Mouse (Mus musculus) v-Abl transformed pro-B cells (cell line): ENCODE measurements around the gene Zc3hav1l.

Experiments used
- in situ Hi-C, 2 experiments: fragments of 400-800 bp; cut with MboI; formaldehyde crosslinking; loops; one replicate each; pipeline ENCODE4 v1.15.1; 2025; ENCODE audit not compliant: unreplicated experiment in 2 of 2

Gene Zc3hav1l

GRCm38 (mm10) chr6:38298761-38299401 lies at the start of gene Zc3hav1l:
TSS of gene Zc3hav1l (minus strand) at chr6:38299259.
- in situ Hi-C loops = no loop called here

DNA sequence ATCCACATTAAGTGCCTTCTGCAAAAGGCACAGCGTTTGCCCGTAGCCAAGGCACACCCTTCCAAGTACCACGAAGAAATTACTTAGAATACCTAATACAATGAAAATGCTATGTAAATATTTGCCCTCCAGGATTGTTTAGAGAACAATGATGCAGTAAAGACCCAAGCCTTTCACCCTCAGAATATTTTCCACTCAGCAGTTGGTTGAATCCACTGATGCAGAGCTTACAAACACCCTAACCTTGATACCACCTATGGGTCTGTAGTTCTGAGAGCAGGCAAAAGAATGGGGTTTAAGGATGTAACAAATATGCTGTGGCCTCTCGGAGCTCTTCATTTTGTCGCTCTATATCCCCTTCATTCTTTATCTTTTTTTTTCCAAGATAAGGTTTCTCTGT lies 48.8 kb upstream of the Zc3hav1l start:
- in situ Hi-C loops = no loop called here

GRCm38 (mm10) chr6:38345796-38346195 lies 46.7 kb upstream of the Zc3hav1l start:
- in situ Hi-C loops = no loop called here

DNA sequence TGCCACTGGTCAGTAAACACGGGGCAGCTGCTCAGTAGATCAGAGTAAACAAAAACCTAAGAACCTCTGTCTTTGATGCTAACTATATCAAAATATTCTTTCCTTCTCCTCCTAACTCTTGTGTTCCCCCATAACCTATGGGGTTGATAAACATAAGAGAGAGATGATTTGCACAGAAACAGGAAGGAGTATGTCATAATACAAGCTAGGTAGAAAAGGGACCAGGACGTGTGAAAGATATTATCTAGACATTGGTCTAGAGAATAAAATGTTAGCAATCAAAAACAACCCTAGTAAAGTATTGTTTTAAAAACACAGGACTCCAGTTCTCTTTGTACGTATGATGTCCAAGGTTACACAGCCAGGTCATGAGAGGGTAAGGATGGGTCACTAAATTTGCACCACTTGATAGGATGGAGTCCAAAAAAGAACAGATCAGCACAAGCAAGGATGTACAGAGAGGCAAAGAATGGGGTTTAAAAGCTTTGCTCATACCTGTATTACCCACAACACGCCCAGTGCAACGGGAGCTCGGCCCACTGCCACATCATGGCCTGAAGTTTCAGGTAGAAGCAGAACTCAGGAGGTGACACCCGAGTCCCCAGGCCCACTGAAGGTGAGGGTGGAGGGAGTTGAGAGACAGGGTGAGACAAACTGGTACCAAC lies 45.1 kb upstream of the Zc3hav1l start:
- in situ Hi-C loops = no loop called here

GRCm38 (mm10) chr6:38343581-38343980 lies 44.5 kb upstream of the Zc3hav1l start:
- in situ Hi-C loops = no loop called here

GRCm38 (mm10) chr6:38342666-38342992 lies 43.6 kb upstream of the Zc3hav1l start:
- in situ Hi-C loops = no loop called here

GRCm38 (mm10) chr6:38341751-38342665 lies 42.9 kb upstream of the Zc3hav1l start:
- in situ Hi-C loops = no loop called here

GRCm38 (mm10) chr6:38339078-38339477 lies 40.0 kb upstream of the Zc3hav1l start:
- in situ Hi-C loops = no loop called here

- in situ Hi-C loops = no loop called here
These were observed 38.9 kb upstream of the Zc3hav1l start for GRCm38 (mm10) chr6:38337951-38338350.

- in situ Hi-C loops = no loop called here
These were observed 38.2 kb upstream of the Zc3hav1l start for GRCm38 (mm10) chr6:38337166-38337705.

DNA sequence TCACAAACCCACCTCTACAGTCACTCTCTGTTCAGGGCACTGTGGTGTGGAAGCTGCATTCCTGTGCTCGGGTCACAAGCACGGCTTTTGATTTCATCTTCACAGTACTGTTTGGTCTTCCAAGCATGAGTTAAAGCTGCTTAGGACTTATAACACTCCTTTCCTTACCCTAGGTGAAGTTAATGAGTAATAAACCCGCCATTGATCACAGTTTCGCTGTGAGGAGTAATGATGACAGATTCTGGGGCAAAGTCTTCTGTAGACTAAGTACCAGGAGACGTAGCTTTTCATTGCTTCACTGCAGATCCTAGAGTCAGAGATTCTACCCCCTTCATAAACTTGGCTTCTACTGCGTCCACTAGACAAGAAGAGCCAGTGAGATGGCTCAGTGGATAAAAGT lies 36.2 kb upstream of the Zc3hav1l start:
- in situ Hi-C loops = no loop called here

DNA sequence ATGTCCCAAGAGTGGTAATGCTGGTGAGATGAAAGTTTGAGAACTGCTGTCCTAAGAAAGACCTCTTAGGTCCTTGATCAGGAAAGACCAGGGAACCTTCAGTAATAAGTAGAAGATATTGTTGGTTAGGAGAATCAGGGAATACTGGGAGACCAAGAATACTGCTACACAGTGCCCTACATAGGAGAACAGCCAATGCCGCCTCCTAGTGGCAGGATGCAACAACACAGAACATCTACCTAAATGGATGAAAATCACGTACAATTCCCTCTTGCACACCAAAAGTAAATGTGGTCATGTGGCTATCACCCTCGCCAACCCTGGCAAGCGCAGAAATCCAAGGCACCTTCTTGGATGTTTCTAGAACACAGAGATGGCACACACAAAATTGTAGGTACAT lies 27.5 kb upstream of the Zc3hav1l start:
- in situ Hi-C loops = loop anchor here in 1 of 2 experiments (10.0 kb wide), 1 partner anchor 162 kb away; no protein-coding TSS in a partner anchor

GRCm38 (mm10) chr6:38320621-38321020 lies 21.6 kb upstream of the Zc3hav1l start:
- in situ Hi-C loops = loop anchor here (10.0 to 25.0 kb wide), 4 partner anchors 156 to 1258 kb away; no protein-coding TSS in a partner anchor

- in situ Hi-C loops = loop anchor here (25.0 kb wide), 3 partner anchors 154 to 1254 kb away; no protein-coding TSS in a partner anchor
These were observed 17.0 kb upstream of the Zc3hav1l start for GRCm38 (mm10) chr6:38316050-38316449.

- in situ Hi-C loops = loop anchor here (25.0 kb wide), 3 partner anchors 147 to 1247 kb away; no protein-coding TSS in a partner anchor
These were observed 10.7 kb upstream of the Zc3hav1l start for GRCm38 (mm10) chr6:38309741-38310140.

DNA sequence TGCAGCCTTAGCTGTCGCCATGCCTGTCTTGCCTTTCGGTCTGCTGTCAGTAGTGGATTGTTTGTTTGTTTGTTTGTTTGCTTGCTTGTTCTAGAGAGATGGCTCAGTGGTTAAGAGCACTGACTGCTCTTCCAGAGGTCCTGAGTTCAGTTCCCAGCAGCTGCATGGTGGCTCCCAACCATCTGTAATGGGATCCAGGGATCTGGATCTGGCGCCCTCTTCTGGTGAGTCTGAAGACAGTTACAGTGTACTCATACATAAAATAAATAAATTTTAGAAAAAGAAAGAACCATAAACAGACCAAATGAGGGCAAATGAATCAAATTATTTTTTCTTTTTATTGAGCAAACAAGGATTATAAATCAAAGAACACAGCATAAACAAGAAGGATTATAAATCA lies 5.9 kb upstream of the Zc3hav1l start:
- in situ Hi-C loops = loop anchor here (25.0 kb wide), 3 partner anchors 143 to 1243 kb away; no protein-coding TSS in a partner anchor

DNA sequence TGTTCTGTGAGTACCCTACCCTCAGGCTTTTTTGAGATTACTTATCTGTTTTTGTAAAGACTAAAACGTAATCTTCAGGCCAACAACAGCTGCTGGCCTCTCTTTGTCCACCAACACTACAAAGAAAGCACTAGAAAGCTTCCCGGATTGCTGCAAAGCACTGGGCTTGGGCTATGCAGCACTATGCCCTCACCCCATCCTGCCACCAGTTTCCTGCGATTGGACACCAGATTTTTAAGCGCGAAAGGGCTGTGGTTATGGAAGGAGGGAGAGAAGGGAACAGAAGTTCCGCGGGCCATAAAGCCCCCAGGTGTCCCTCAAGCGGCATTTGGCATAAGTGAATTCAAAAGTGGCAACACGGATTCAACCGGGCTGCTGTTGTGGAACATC lies 818 bp downstream of the Zc3hav1l start:
- in situ Hi-C loops = no loop called here

- in situ Hi-C loops = no loop called here
These were observed 1.3 kb downstream of the Zc3hav1l start for GRCm38 (mm10) chr6:38297580-38298245.

GRCm38 (mm10) chr6:38293708-38294107 lies 5.4 kb downstream of the Zc3hav1l start:
- in situ Hi-C loops = no loop called here
